Mouse (Mus musculus) liver, embryonic 14.5 days (tissue): ENCODE data around the gene Dnaja4. TPM values are rescaled to one million over a fixed set of nuclear protein-coding genes. Genes with fewer than 3 reads are reported as not detected.

Source experiments
- ATAC-seq: fragments of 200-750 bp; cut with Nextera tagmentation; 2 replicates; pipeline ENCODE4 v1.8.0; 2017; ENCODE audit warnings: moderate number of reproducible peaks, mild to moderate bottlenecking, moderate library complexity; ENCODE audit not compliant: insufficient read depth
- DNase-seq, 3 experiments: peaks; one replicate each; pipeline ENCODE4 v3.0.0-alpha.2; 2012 to 2013; ENCODE audit warnings: low read depth in 3 of 3, low spot score in 3 of 3
- H3K27ac ChIP-seq: fragments of 300-500 bp; sonication (generic); 2 replicates; pipeline ENCODE4 v1.5.1; 2014; ENCODE audit warnings: moderate library complexity, mild to moderate bottlenecking, control low read depth, inconsistent platforms
- H3K27me3 ChIP-seq: fragments of 300-500 bp; sonication (generic); 2 replicates; pipeline ENCODE4 v1.6.1; 2014; ENCODE audit warnings: mild to moderate bottlenecking, low read length, moderate library complexity; ENCODE audit not compliant: control insufficient read depth, insufficient read depth
- H3K36me3 ChIP-seq: fragments of 300-500 bp; sonication (generic); replicated peaks from 2 replicates; pipeline ENCODE4 v1.6.1; 2014; ENCODE audit warnings: low read depth; ENCODE audit not compliant: control insufficient read depth, insufficient read depth
- H3K4me1 ChIP-seq, 2 experiments: fragments of 200-500 bp in 1 of 2; fragments of 300-500 bp in 1 of 2; sonication (generic) in 1 of 2; replicated peaks; 2 replicates each; pipeline ENCODE4 v1.6.1; 2012 to 2014; ENCODE audit warnings: antibody characterized with exemption in 1 of 2, inconsistent platforms in 1 of 2, low read length in 1 of 2; ENCODE audit not compliant: control insufficient read depth in 2 of 2, insufficient read depth in 2 of 2
- H3K4me2 ChIP-seq: fragments of 300-500 bp; sonication (generic); 2 replicates; pipeline ENCODE4 v1.6.1; 2014; ENCODE audit warnings: low read depth, mild to moderate bottlenecking, control low read depth, moderate library complexity
- H3K4me3 ChIP-seq, 2 experiments: fragments of 200-500 bp in 1 of 2; fragments of 300-500 bp in 1 of 2; sonication (generic) in 1 of 2; 2 replicates each; pipeline ENCODE4 v1.5.1; 2012 to 2014; ENCODE audit warnings: low read depth in 2 of 2, low read length in 2 of 2, mild to moderate bottlenecking in 2 of 2, control low read depth in 1 of 2, inconsistent platforms in 1 of 2, moderate library complexity in 1 of 2; ENCODE audit not compliant: insufficient read depth in 1 of 2
- H3K9ac ChIP-seq: fragments of 300-500 bp; sonication (generic); replicated peaks from 2 replicates; pipeline ENCODE4 v1.6.1; 2014; ENCODE audit warnings: mild to moderate bottlenecking, control low read depth, moderate library complexity
- H3K9me3 ChIP-seq: fragments of 300-500 bp; sonication (generic); 2 replicates; pipeline ENCODE4 v1.6.1; 2016; ENCODE audit warnings: low read length, mixed read lengths; ENCODE audit not compliant: control insufficient read depth
- CTCF ChIP-seq: IDR thresholded peaks from 2 replicates; pipeline ENCODE4 v1.5.1; 2016; ENCODE audit warnings: antibody characterized with exemption, low read depth, control low read depth
- EP300 ChIP-seq: IDR thresholded peaks from 2 replicates; pipeline ENCODE4 v1.6.1; 2016; ENCODE audit warnings: antibody characterized with exemption, low read depth
- WGBS: fragments of 180-500 bp; shearing (Covaris S2); extraction: QIAGEN DNeasy Blood & Tissue Kit; methylation state at CpG from one replicate; pipeline ENCODE4 v1.1.7; 2014; ENCODE audit not compliant: insufficient replicate concordance; 5-methylcytosine and 5-hydroxymethylcytosine counted together
- polyA plus RNA-seq, 2 experiments: library from polyadenylated mRNA; depleted of rRNA in 1 of 2; stranded (reverse) in 1 of 2; unstranded in 1 of 2; fragments of >200 nt; fragmentation: Nextera tagmentation in 1 of 2; extraction: Ambion mirVana in 1 of 2; gene quantifications; 2 replicates each; pipeline versions ENCODE4 v1.2.1 to v1.2.3; 2012 to 2014

Dnaja4 gene
- polyA plus RNA-seq, 2 experiments, result 16.4 to 20.1 TPM

DNA sequence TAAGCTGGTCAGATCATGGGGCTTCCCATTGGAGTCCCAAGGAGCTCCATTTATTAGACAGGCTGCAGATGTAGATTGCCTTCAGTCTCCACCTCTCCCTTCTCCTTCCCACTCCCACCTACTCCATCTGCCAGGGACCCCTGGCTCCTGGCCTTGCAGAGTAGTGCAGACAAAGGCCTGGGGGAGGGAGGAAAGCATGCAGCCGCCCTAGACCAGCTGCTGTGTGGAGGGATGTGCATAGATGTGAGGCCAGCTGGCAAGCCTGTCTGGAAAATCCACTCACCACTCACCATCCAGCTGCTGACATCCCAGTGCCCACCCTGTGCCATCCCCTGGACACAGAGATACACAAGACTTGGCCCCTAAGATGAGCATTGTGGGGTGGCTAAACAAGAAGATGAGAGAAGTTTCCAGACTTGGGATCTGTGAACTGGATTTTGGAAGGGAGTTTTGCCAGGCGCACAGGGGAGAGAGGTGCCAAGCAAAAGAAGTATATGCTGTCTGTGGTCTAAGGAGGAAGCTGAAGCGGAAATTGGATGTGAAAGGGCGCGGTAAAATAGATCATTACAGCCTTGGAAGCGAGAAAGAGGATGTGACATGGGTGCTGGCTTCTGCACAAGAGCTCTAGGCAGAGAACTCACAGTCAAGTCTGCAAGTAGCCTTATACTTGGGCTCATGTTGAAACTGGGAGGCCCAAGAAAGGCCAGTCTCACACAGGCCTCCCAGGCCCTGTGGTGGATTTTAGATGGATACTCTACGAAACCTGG, 51.7 kb downstream of the Dnaja4 start:
- Histone ChIP-seq H3K27me3 (no peaks in the 10 kb centered on the region), H3K9me3 (no peaks in the 10 kb centered on the region), H3K4me3 (no peak overlapping the region), H3K27ac (no peak overlapping the region), H3K4me2 (no peak overlapping the region), H3K9ac (no peak overlapping the region), H3K4me1 (no peaks in the 10 kb centered on the region; a peak in 1 of 4 replicates), H3K36me3 (no peaks in the 10 kb centered on the region)
- DNase-seq, result no peak
- ATAC-seq, result no peak
- 45% methylated on average over 7 of the region's 7 CpGs for WGBS
- TF ChIP-seq CTCF (no peak), EP300 (no peak)

DNA sequence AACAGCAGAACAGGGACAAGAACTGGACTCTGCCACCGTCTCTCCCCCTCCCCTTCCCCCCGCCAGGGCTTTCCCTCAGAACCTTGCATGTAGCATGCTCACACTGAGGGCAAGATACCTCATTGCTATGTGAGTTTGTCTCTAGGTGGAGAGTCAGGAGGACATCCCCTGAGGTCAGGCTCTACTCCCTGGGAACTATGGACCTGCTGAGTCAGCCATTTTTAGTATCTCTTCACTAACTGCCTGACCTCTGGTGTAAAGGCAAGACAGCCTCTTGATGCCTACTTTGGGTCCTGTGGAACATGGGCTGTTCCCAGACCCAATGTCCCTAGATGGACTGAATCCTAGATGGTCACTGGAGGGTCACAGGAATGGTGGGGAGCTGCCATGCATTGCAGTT, 53.0 kb downstream of the Dnaja4 start:
- Histone ChIP-seq H3K36me3 (no peaks in the 10 kb centered on the region), H3K9me3 (no peaks in the 10 kb centered on the region), H3K4me1 (no peaks in the 10 kb centered on the region; a peak in 1 of 4 replicates), H3K27ac (no peak overlapping the region), H3K27me3 (no peaks in the 10 kb centered on the region), H3K9ac (no peak overlapping the region), H3K4me2 (no peak overlapping the region), H3K4me3 (no peak overlapping the region)
- TF ChIP-seq EP300 (no peak), CTCF (no peak)
- no peak for DNase-seq
- ATAC-seq, result no peak
- 59% methylated on average over 2 of the region's 2 CpGs for WGBS

DNA sequence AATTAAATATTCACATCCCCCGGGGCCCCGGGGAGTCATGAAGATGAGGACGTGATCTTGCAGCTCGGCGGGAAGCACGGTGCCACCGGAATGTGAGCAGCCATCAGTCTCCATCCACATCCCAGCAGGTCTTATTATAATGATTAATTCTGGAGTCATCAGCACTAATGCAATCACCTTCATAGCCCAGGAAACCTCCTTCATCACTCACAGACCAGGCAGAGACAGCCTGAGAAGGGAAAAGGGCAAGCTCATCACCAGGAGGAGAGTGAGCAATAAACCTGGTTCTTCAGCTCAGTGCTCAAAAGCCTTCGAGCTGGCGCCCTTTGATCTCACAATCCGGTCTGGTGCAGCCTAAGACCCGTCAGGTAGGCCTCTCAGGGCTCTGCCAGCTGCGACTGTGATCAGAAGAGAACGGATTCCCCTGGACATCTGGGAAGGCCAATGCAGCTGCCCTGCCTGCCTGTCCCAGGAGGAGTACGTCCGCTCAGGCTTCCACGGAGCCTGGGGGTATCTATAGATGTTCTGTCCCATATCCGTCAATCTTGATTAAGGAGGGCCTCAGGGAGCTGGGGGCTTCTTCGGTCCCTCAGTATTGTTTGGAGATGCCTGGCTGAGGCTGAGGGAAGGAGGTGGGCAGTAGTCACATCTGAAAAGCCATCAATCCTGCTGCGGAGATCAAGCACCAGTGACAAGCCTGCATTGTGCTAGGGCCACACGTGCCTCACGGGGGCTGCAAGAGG, 53.7 kb downstream of the Dnaja4 start:
- Histone ChIP-seq H3K36me3 (no peaks in the 10 kb centered on the region), H3K9me3 (no peaks in the 10 kb centered on the region), H3K4me1 (no peaks in the 10 kb centered on the region; a peak in 1 of 4 replicates), H3K27ac (no peak overlapping the region), H3K9ac (no peak overlapping the region), H3K27me3 (no peaks in the 10 kb centered on the region), H3K4me3 (no peak overlapping the region), H3K4me2 (no peak overlapping the region)
- TF ChIP-seq CTCF, result no peak
- no peak for TF ChIP-seq EP300
- 49% methylated on average over 21 of the region's 21 CpGs for WGBS
- no peak for DNase-seq
- ATAC-seq, result no peak

DNA sequence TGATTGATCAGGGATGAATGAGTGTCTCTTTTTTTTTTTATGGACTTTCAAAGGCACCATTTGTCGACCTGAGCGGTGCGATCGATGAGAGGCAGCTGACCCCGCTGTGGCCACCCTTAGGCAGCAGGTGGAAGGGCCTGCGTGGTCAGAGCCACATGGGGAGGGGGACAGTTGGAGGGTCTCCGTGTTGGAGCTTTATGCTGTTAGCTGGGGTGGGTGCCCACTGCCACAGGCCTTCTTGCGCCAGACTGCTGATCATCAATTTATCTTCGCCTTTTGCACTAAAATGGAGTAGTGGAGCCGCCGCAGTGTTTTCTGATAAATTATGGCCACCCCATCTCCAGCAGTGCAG, 54.2 kb downstream of the Dnaja4 start:
- no peaks in the 10 kb centered on the region for H3K27me3 ChIP-seq
- TF ChIP-seq EP300 (no peak), CTCF (no peak)
- WGBS, result 61% methylated on average over 11 of the region's 11 CpGs
- H3K36me3 ChIP-seq, result no peaks in the 10 kb centered on the region
- H3K4me2 ChIP-seq, result no peak overlapping the region
- H3K4me3 ChIP-seq, result no peak overlapping the region
- DNase-seq (no peak), ATAC-seq (no peak)
- no peak overlapping the region for H3K9ac ChIP-seq
- no peaks in the 10 kb centered on the region for H3K9me3 ChIP-seq
- H3K4me1 ChIP-seq, result no peaks in the 10 kb centered on the region; a peak in 1 of 4 replicates
- H3K27ac ChIP-seq, result no peak overlapping the region

DNA sequence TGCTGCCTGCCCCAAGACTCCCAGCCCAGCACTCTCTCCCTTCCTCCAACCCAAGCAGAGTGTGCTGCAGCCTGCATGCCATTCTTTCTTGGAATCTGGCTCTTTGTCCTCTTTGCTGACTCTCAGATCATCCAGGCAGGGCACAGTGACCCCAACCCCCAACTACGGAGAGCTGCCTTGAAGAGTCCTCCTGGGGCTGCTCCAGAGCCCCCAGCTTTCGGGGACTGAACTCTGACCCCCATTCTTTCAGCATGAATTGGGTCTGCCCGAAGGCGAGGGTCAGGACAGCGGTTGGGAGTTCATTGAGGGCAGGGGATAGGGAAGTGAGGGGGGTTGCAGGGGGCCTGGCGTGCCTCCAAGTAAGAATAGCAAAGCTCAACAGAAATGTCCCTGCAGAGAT, 60.9 kb downstream of the Dnaja4 start:
- Histone ChIP-seq H3K9me3 (no peaks in the 10 kb centered on the region), H3K36me3 (no peaks in the 10 kb centered on the region), H3K9ac (no peak overlapping the region), H3K27ac (no peak overlapping the region), H3K27me3 (peaks cover 23% of the 10 kb centered on the region), H3K4me1 (no peaks in the 10 kb centered on the region), H3K4me3 (no peak overlapping the region), H3K4me2 (no peak overlapping the region)
- ATAC-seq (no peak), DNase-seq (no peak)
- no peak for TF ChIP-seq EP300
- 38% methylated on average over 6 of the region's 6 CpGs for WGBS
